Mouse (Mus musculus) adrenal gland, adult 18-20 months (tissue): ENCODE data around the gene Fosl2. TPM values are rescaled to one million over a fixed set of nuclear protein-coding genes. Genes with fewer than 3 reads are reported as not detected.

ENCODE experiments used
- DNase-seq, 2 experiments: peaks; one replicate each; pipeline ENCODE4 v3.0.0; 2021 to 2022; ENCODE audit warnings: low spot score in 2 of 2
- long read RNA-seq, 2 experiments: library from polyadenylated mRNA; stranded (forward); transcript quantifications; one replicate each; pipeline ENCODE4 v2.0.0; 2021
- total RNA-seq, 2 experiments: library from RNA; stranded (reverse); gene quantifications; 1 replicate in 1 of 2; 2 replicates in 1 of 2; pipeline ENCODE4 v1.2.3; 2021

Fosl2 gene
- total RNA-seq = 100 to 1,000 TPM; 188 to 364 TPM
- long read RNA-seq, experiment 1, full-length matches to known transcripts = 8 of 31 reads
- long read RNA-seq, experiment 1, partial matches to known transcripts = 1 of 31 reads
- long read RNA-seq, experiment 1, other reads (novel, unspliced or antisense) = 22 of 31 reads
- long read RNA-seq, experiment 2, full-length matches to known transcripts = 1 of 125 reads
- long read RNA-seq, experiment 2, partial matches to known transcripts = 0 of 125 reads
- long read RNA-seq, experiment 2, other reads (novel, unspliced or antisense) = 124 of 125 reads

DNA sequence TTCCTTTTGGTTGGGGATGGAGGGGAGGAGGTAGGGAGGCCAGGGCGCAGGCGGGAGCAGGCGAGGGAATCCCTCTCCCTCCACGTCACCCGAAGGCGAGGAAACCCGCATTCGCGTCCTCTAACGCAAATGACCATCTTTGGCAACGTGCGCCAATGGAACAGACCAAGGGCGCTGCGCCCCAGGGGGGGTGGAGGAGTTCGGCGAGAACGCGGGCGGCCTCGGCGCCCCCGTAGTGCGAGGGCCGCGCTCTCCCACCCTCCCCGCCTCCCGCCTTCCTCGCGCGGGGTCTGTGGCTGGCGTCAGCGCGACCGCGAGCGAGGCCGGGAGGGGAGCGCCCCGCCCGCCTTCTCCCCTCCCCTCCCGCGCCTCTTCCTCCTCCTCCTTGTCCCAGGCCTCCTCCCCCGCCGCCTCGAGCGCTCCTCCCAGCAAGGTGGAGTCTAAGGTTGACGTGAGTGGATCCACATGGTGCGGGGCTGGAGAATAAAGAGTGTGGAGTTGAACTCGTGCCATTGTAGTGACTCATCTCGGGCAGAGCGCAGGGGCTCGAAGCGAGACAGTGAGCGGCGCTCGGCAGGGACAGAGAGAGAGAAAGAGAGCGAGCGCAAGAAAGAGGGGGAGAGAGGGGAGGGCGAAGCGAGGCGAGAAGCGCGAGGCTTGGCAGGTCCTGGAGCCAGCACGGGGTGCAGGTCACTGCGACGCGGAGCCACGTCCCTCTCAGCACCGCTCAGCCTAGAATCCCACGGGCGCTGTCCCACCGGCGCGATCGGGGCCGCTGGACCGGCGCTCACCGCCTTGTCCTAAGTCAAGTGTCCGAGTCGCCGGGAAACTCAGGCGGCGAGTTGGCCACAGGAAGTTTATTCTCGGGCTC is at the start of gene Fosl2:
Fosl2 (plus strand) TSS at position 466 of the 871 bp plus-strand sequence.
- peak; percentile 92 to 96 for DNase-seq

DNA sequence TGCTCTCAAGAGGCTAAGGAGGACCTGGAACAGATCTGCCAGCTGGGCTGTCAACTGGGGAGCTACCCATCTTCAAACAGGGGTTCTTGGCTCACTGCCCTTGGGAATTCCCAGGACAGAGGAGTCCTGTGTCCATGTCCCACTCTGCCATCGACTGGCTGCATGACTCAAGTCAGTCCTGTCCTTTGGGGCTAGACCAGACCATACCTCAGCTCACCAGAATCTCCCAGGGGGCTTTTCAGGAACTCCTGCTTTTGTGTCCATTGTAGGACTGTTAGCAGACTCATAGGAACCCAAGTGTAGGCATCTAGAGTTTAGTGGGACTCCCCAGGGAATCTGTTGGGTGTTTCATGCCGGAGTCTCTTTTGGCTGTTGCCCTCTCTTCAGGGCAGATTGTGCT is 49.6 kb upstream of the Fosl2 start:
- no peak for DNase-seq

DNA sequence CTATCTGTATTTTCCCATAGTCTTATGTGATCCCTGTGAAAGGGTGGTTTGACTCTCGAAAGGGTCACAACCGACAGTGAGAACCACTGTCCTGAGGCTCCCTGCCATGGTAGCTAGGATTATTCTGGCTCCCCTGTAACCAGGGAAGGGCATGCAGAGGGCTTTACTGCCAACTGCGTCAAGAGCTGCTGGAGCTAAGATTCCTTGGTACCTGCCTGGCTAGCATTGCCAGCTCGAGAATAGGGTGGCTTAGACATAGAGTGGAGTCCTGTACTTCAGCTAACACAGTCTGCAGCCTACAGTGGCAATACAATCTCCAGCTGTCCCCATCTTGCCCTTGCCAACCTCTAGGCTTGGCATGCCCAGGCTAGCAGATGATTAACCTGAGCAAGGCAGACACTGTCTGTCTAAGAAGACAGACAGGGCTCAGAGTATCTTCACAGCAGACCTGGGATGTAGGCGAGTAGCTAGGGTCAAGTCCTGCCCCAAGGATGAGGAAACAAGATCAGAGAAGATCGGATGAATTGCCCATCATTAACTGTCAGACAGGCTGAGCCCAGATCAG is 49.0 kb upstream of the Fosl2 start:
- no peak for DNase-seq

DNA sequence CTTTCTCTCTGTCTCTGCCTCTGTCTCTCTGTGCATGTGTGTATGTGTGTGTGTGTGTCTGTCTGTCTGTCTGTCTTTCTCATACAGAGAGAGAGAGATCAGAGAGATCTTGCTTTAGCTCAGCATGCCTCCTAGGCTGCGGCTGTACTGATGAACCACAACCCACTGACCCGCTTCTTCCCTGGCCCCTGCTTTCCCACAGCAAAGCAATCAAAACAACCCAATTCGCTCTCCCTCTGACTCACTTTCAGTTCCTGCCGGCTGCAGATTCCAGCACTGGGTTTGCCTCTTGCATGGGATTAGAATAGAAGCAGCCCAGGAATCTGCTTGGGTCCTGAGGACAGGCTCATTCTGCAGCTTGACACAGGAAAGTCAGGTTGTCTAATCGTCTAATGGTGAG is 46.1 kb upstream of the Fosl2 start:
- no peak for DNase-seq

DNA sequence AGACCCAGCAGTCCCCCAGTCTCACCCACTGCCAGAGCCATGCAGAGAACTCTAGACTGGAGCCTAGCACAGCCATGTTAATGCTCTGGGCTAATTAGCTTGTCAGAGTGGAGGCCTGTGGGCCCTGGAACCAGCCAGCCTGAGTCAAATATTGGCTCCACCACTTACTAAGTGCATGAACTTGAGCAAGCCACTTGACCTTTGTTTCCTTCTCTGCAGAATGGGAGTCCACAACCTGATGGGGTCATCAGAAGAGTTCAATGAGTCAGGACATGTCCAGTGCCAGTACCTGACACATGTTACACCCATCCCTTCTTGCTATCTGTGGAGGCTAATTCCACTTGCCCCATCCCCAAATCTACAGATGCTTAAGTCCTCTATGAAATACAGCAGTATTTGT is 43.3 kb upstream of the Fosl2 start:
- DNase-seq = no peak

DNA sequence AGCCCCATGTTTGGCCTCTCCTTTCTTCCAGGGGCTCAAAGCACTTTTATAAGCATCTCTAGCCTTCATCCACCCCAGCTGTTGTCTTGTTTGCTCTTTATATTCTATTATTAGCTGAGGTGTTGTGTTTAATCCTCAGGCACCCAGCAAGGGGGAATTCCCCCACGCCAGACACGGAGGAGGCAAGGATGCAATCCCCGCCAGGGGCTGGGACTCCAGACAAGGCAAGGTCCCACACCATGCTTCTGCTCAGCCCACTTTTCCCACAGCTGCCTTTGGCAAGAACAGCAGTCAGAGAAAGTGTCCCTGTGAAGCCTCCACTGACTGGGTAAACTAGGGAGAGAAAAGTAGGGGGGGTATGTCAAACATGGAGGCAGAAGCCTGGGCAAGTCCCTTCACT is 36.9 kb upstream of the Fosl2 start:
- DNase-seq = no peak

DNA sequence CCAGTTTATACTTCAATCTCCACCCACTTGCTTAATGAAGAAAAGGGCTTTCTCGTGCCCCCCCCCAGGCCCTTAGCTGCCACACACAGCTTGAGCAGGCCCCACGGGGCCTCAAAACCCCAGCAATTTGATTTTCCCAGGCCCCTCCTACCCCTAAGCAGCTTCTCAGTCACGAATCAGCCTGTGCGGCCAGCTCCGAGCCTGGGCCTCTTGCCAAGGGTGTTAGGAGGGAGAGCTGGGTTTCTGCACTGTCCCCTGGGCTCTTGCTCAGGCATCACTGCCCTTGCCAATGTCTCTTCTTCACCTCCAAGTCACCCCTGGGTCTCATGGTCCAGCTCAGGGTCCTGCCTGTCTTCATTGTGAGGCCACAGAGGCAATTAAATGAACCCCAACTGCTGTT is 33.1 kb upstream of the Fosl2 start:
- peak; percentile 33 to 62 for DNase-seq

DNA sequence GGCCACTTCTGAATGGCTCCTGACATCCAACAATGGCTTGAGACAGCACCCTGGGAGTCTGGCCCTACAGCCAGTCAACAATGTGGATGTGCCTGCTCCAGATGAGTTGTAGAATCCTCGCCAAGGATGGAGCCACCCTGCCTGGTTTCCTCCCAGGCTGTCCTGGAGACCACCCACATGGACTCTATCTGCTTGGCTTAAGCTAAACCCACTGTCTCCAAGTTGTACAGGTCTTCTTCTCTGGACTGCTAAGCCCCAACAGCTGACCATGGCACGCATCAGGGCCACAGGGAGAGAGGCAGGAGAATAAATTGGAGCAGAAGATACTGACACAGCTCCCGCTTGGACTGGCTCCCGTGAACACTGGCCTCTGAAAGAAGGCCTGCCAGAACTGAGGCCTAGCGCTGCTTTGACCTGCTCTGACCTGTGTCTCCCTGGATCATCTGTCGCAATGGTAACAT is 32.6 kb upstream of the Fosl2 start:
- DNase-seq = no peak

DNA sequence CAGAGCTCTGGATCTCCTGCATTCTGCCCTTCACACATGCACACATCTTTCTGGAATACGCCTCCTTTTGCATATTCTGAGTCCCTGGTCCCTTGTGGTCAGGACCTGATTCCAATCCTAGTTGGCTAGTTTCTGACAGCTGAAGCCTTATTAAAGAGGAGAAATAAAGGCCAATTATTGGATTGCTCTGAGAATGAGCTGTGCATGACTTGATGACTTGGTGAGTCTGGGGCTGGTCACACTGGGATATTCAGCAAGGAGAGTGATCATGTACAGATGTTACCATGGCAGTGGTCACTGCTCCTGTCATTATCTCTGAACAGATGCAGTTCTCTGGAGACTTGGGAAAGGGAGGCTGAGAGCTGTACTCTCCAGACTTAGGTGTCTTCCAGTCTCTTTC is 32.1 kb upstream of the Fosl2 start:
- no peak for DNase-seq

DNA sequence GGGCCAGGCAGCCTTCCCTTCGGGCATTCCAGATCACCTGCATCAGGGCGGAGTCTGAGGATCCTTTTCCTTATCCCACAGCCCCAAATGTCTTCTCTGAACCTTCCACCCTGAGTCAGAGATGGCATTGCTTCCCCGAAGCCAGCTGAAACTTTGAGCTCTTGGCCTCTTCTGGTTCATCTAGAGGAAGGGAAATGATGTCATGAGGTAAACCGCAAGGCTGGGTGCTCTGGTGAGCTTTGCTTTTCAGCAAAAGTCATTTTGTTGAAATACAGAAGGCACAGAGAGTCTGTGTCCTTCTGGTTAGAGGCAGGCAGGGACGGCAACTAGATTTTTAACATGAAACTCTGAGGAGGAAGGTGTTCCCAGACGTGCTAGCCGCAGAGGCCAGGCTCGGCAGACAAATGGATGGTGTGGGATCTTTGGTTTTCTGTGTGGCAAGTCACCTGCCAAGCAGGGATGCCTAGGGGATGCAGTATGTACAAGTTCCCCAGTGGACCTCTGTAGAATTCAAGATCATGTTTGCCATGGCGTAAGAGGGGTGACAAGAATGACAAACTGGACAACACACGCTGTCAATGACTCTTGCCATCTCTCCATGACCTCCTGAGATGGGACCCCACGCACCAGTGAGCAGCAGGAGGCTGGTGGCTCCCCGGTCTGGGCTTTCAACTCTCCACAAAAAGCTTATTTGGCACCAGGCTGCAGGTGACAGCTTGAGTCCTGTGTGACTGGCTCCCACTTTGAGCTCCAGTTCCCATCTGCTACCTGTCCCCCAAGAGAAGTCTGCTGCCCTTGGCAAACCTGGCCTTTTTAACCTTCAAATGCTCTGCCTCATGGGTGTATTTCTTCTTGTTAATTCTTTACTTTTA is 31.2 kb upstream of the Fosl2 start:
- DNase-seq = no peak

DNA sequence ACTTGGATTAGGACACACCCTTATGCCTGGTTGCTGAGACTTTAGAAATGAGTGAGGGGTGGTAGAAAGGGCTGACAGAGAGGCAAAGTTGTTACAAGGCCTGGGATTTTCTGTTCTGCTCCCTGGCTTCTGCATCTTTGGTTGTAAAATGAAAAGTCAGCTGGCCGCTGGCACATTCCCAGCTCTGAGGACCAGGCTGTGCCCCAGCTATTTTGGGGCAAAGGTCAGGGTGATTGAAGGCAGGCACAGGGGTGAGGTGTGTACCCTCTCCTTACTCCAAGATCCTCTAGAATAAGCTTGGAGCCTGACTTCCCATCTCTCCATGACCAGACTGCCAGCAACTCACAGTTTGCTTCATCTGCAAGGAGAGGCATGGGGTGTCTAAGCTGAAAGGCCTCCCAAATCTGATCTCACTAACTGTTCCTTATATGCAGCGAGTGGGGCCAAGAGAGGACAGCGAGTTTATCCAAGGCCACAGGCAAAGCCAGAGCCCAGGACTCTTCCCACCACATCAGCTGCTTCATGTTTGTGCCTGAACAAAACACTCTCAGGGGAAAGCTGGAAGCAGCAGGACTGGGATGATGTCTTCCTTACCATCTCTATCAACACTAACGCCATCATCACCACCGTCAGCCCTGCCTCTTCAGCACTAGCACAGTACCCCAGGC is 29.0 kb upstream of the Fosl2 start:
- no peak for DNase-seq

DNA sequence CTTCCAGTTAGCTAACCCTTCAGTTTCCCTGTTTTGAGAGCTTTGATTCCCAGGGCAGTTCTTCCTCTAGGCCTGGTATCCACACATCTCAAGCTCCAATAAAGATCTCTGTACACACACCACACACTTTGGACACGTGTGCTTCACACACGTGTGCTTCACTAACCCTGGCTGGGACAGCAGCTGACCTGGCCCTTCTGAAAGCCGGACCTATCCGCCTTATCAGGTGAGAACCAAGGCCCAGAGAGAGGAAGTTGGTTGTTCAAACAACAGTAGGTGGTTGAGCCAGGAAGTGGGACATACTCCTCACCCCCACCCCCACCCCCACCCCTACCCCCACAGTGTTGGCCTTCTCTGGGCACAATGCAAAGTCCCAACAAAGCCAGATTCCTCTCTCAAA is 24.9 kb upstream of the Fosl2 start:
- DNase-seq = no peak

DNA sequence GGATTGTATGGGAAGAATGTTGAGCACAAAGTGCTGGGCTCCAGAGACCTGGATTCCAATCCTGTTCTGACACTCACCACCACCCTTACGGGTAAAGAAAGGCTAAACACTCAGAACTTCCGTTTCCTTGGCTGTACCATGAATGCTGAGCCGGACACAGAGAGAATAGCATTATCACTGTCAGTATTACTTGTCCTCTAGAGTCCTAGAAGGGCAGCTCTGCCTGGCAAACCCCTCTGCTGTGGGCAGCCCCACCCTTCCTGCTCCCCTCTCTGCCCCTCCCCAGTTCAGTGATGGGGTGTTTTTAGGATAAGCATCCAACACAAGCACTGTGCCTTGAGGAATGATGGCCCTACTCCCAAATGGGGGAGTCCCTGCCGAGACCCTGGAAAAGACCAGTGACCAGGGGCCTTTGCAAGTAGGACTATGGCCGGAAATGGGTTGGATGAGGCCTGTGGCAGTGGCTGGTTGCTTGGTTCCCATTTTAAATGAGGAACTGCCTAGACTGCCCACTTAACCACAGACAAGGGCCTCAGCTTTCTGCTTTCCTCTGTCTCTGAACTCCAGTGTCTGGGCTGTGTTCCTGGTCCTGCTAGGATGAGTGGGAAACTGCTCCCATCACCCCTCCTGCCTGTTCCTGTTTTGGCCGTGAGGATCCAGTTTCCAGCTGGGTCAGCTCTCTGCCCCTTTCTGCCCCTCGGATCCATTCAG is 23.2 kb upstream of the Fosl2 start:
- DNase-seq = no peak

DNA sequence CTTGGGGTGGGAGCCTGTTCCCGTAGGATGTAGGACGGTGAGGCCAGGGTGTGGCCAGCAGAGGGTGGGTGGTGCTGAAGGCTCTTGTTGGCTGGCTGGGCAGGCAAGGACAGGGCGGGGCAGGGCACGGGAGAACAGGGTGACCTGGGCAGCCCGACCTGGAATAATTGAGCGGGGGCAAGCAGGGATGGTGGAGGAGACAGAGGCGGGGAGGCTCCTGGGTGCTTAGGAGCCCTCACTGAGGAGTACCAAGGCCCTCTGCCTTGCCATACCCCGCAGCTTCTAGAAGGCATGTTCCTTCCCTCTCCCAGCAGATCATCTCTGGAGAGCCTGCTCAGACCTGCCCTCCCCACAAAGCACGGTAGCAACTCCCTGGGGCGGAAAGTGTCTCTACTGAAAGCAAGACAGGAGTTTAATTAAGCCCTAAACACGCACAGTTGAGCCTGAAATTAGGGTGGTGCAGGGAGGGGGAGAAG is 14.7 kb upstream of the Fosl2 start:
- DNase-seq = no peak

DNA sequence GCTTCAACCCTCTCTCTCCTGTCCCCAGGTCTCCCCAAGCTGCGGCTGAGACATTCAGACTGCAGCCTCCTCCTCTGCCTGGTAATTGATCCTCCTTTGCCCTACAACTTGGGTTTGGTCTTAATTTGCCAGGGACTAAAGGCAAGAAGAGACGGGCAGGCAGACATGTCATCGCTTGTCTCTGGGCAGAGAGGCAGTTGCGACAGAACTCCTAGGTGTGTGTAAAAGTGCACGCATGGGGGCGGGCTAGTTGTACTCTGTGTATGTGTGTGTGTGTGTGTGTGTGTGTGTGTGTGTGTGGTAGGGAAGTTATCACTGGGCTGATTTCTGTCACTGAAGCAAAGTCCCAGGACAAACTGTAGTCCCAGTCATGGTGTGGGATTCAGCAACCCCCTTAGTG is 13.7 kb upstream of the Fosl2 start:
- DNase-seq = no peak

DNA sequence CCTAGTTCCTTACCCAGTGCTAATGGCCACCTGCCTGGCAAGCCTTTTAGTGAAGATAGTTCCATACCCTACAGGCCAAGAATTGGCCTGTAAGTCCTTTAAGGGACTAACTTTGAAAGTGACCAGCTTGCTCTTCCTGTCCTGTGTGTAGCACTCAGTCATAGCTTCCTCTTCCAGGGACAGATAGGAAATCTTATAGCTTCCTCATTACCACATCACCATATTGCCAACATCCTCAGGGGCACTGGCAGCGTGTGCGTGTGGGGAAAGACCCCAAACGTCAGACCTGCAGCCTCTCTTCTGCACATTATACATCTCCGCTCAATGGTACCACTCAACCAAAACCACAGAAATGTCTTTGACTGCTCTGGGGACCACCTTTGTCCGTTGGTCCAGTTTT is 13.2 kb upstream of the Fosl2 start:
- no peak for DNase-seq

DNA sequence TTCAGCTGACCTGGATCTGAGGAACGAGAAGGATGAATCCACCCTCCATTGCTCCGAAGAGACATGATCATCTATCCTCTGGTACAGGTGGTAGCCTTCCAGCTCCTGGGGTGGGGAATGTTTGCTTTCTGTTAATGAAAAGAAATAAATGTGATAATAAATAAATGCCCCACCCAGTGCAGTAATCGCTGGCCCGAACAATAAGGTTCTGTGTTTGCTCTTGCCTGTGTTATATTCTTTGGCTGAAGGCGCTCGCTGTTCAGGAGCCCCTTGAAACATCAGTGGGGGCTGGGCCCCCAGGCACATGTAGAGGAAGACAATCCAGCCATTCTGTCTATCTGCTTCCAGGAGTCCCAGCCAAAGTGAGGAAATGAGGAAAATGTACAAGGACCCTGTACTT is 10.6 kb upstream of the Fosl2 start:
- DNase-seq = no peak

DNA sequence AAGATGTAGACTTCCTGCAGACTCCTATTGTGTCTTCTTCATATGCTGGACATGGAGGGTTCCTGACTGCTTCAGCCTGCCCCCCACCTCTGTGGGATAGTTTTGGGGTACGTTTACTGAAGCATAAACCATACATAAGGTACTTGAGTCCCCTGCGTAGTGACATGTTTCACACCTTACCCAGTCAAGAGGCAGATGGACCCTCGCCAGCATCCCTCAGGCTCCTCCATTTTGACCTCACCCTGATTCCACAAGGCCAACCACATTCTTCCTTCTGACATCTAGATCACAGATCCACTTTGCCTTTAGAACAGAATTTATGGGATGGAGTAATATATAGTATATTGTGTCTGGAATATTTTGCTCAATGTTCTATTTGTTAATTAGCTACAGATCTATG is 8.4 kb upstream of the Fosl2 start:
- no peak for DNase-seq

DNA sequence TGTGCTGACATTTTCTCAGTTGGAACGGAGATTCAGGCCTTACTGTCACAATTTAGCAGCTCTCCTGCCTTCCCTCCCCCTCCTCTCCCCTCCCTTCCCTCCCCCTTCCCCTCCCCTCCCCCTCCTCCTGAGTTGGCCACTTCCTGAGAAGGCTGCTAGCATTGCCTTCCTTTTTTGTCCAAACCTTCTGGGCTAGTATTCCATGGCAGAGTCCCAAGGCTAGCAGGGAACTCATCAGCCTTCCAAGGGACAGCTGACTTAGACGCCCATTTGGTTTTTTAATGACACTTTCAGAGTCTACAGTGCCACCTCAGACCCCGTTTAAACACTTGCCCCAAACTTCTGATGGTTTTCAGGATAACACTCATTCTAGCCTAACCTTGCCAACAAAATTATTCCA is 7.7 kb upstream of the Fosl2 start:
- DNase-seq = no peak

DNA sequence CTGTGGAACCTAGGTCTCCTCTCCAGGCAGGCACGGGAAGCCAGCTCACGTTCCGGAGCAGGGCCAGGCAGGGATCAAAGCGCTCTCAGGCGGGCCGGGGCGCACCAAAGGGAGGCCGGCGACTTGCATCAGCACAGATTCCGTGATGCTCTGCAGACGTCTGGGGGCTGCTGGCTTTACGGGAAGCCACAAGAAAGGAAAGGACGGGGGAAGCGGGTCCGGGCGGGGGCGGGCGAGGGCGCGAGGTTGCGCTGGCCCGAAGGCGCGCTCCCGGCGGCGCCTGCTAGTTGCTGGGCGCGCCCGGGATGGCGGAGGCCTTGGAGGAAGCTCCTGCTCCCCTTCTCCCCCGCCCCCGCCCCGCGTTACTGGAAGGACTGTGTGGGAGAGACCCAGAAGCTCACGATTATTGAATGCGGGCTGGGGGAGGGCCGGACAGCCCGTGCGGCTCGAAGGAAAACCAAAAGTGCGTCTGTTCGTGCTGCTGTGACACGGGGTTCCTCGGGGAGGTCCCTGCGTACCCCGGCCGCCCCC is 2.6 kb upstream of the Fosl2 start:
- DNase-seq = peak; percentile 65
